Mouse (Mus musculus): ENCODE data around the gene Ttc25.
"Not testable (repeated sequence)": the region's sequence is repeated elsewhere in the genome, so short reads cannot be mapped to it uniquely, and the experiment has no call there.

The Ttc25 gene

GRCm38 (mm10) chr11:100528375-100529165 is 16.8 kb upstream of the Ttc25 start:
- in situ Hi-C loops (cut with MboI, MseI) = no loop called here

- in situ Hi-C loops (cut with MboI, MseI) = no loop called here
Measured at GRCm38 (mm10) chr11:100533871-100534270, 11.5 kb upstream of the Ttc25 start.

GRCm38 (mm10) chr11:100534411-100534810 is 11.0 kb upstream of the Ttc25 start:
- in situ Hi-C loops (cut with MboI, MseI) = not testable (repeated sequence)

GRCm38 (mm10) chr11:100534821-100535220 is 10.6 kb upstream of the Ttc25 start:
- in situ Hi-C loops (cut with MboI, MseI) = not testable (repeated sequence)

- in situ Hi-C loops (cut with MboI, MseI) = no loop called here
Measured at GRCm38 (mm10) chr11:100535996-100536395, 9.4 kb upstream of the Ttc25 start.

GRCm38 (mm10) chr11:100536466-100536865 is 8.9 kb upstream of the Ttc25 start:
- in situ Hi-C loops (cut with MboI, MseI) = no loop called here

GRCm38 (mm10) chr11:100540966-100541365 is 4.4 kb upstream of the Ttc25 start:
- in situ Hi-C loops (cut with MboI, MseI) = loop anchor here (10.0 kb wide), 1 partner anchor 634 kb away; the partner anchor contains the start of genes Ccr10, Cntnap1 and Plekhh3

GRCm38 (mm10) chr11:100541577-100541976 is 3.8 kb upstream of the Ttc25 start:
- in situ Hi-C loops (cut with MboI, MseI) = loop anchor here (10.0 kb wide), 1 partner anchor 633 kb away; the partner anchor contains the start of genes Ccr10, Cntnap1 and Plekhh3

GRCm38 (mm10) chr11:100545746-100546085 is 309 bp downstream of the Ttc25 start:
- in situ Hi-C loops (cut with MboI, MseI) = loop anchor here (10.0 kb wide), 1 partner anchor 629 kb away; the partner anchor contains the start of genes Ccr10, Cntnap1 and Plekhh3

- in situ Hi-C loops (cut with MboI, MseI) = loop anchor here (10.0 kb wide), 1 partner anchor 628 kb away; the partner anchor contains the start of genes Ccr10, Cntnap1 and Plekhh3
Measured at GRCm38 (mm10) chr11:100546955-100547354, 1.5 kb downstream of the Ttc25 start.

GRCm38 (mm10) chr11:100548141-100548540 is 2.7 kb downstream of the Ttc25 start:
- in situ Hi-C loops (cut with MboI, MseI) = loop anchor here (10.0 kb wide), 1 partner anchor 627 kb away; the partner anchor contains the start of genes Ccr10, Cntnap1 and Plekhh3

- in situ Hi-C loops (cut with MboI, MseI) = loop anchor here (10.0 kb wide), 1 partner anchor 625 kb away; the partner anchor contains the start of genes Ccr10, Cntnap1 and Plekhh3
Measured at GRCm38 (mm10) chr11:100549466-100549865, 4.1 kb downstream of the Ttc25 start.

GRCm38 (mm10) chr11:100550101-100550500 is 4.7 kb downstream of the Ttc25 start:
- in situ Hi-C loops (cut with MboI, MseI) = no loop called here

GRCm38 (mm10) chr11:100552842-100553241 is 7.4 kb downstream of the Ttc25 start:
- in situ Hi-C loops (cut with MboI, MseI) = no loop called here

GRCm38 (mm10) chr11:100555583-100555982 is 10.2 kb downstream of the Ttc25 start:
- in situ Hi-C loops (cut with MboI, MseI) = no loop called here

GRCm38 (mm10) chr11:100557563-100557962 is 12.2 kb downstream of the Ttc25 start:
- in situ Hi-C loops (cut with MboI, MseI) = no loop called here

- in situ Hi-C loops (cut with MboI, MseI) = no loop called here
Measured at GRCm38 (mm10) chr11:100559476-100559875, 14.1 kb downstream of the Ttc25 start.

GRCm38 (mm10) chr11:100561748-100562147 is 16.3 kb downstream of the Ttc25 start:
- in situ Hi-C loops (cut with MboI, MseI) = no loop called here

- in situ Hi-C loops (cut with MboI, MseI) = no loop called here
Measured at GRCm38 (mm10) chr11:100564297-100564696, 18.9 kb downstream of the Ttc25 start.

- in situ Hi-C loops (cut with MboI, MseI) = no loop called here
Measured at GRCm38 (mm10) chr11:100564703-100565102, 19.3 kb downstream of the Ttc25 start.

- in situ Hi-C loops (cut with MboI, MseI) = no loop called here
Measured at GRCm38 (mm10) chr11:100567229-100567628, 21.8 kb downstream of the Ttc25 start.

- in situ Hi-C loops (cut with MboI, MseI) = no loop called here
Measured at GRCm38 (mm10) chr11:100567815-100568245, 22.4 kb downstream of the Ttc25 start.

- in situ Hi-C loops (cut with MboI, MseI) = no loop called here
Measured at GRCm38 (mm10) chr11:100568692-100569091, 23.3 kb downstream of the Ttc25 start.

Measured in T-helper 2 cell (primary cell).